Mouse (Mus musculus): ENCODE measurements at regions not wholly inside any gene's neighbourhood (a gene's known extent, or its start where the extent isn't known, plus 50 kb on each side); places are given as distances from the start of the nearest gene placed in this dataset.

DNA sequence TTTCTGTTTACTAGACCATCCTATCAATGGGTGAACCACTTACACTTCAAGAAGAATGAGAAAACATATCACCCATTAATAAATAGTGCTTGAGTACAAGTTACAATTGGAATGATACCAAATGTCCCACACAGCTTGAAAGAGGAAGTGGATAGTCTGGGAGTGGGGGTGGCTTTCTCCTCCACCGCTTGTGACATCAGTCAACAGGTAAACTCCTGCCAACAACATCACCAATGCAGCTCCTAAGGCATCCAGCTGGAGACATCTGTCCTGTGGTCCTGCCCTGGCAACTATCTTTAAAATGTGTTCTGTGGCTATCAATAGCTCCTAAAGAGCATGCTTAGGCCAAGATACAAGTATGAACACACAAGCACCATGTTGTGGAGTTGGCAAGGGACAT lies 233.7 kb upstream of the Jade1 start:
- TF ChIP-seq CTCF (IDR thresholded peaks at IDR 0.05) (no peak), POLR2A (IDR thresholded peaks at IDR 0.05; ENCODE audit: insufficient read depth, low read depth, low read length) (no peak)

Measured in heart, adult 2 months (tissue).